Mouse (Mus musculus): ENCODE measurements around the gene Btn1a1. TPM values are rescaled to one million over a fixed set of nuclear protein-coding genes. Genes with fewer than 3 reads are reported as not detected.

The Btn1a1 gene
- polyA plus RNA-seq, 2 experiments = 0.31 TPM; not detected in 1

DNA sequence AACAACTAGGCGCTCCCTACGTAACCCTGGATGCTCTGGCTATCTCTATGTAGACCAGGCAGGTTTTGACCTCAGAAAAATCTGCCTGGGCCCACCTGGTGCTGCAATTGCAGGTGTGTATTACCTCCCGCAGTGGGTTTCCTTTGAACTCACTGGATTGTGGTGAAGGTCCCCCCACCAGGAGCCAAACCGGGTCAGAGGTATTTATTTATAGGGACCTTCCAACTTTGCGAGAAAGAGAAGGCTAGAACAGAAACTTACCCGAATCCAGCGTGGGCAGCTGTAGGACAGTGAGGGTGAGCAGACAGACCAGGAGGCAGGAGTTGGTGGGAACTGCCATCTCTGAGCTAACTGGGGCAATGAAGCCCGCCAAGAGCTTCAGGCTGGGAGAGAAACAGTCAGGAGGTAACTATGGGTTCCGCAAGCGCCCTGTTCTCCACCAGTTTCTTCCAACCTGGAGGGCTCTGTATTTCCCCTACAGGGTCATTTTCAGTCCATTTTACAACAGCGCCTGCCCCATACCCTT is 797 bp downstream of the Btn1a1 start:
- no peak for DNase-seq (ENCODE audit: low spot score)
- Histone ChIP-seq H3K4me3 (replicated peaks; ENCODE audit: low read length) (peak overlapping the region; percentile 51), H3K9ac (ENCODE audit: low read depth, low read length, severe bottlenecking) (peak overlapping the region; percentile 38; the same call in 1 of the 2 replicates), H3K27ac (replicated peaks; ENCODE audit: low read depth, low read length) (no peak overlapping the region), H3K4me1 (ENCODE audit: control insufficient read depth, insufficient read depth, low read length) (peaks cover 16% of the 10 kb centered on the region; the same call in 1 of the 2 replicates), H3K9me3 (ENCODE audit: control insufficient read depth, low read length) (no peaks in the 10 kb centered on the region), H3K4me2 (replicated peaks; ENCODE audit: low read depth, low read length, severe bottlenecking) (peak overlapping the region; percentile 61), H3K27me3 (ENCODE audit: control insufficient read depth, insufficient read depth, low read length) (no peaks in the 10 kb centered on the region), H3K36me3 (ENCODE audit: control insufficient read depth, insufficient read depth, low read length) (no peaks in the 10 kb centered on the region)
- TF ChIP-seq POLR2A (IDR thresholded peaks at IDR 0.05; ENCODE audit: borderline replicate concordance, extremely low read depth, insufficient read depth, insufficient read length) = no peak
- ATAC-seq (ENCODE audit: low FRiP score, low read depth) = no peak
- WGBS = 1% methylated on average over 11 of the region's 11 CpGs

GRCm38 (mm10) chr13:23464224-23464637 is 1.5 kb downstream of the Btn1a1 start:
- Histone ChIP-seq H3K9ac (ENCODE audit: low read depth, low read length, severe bottlenecking) (peak overlapping the region; percentile 57), H3K4me1 (ENCODE audit: control insufficient read depth, insufficient read depth, low read length) (peaks cover 17% of the 10 kb centered on the region; the same call in 1 of the 2 replicates), H3K36me3 (ENCODE audit: control insufficient read depth, insufficient read depth, low read length) (no peaks in the 10 kb centered on the region), H3K9me3 (ENCODE audit: control insufficient read depth, low read length) (no peaks in the 10 kb centered on the region), H3K4me3 (replicated peaks; ENCODE audit: low read length) (peak overlapping the region; percentile 51), H3K27ac (replicated peaks; ENCODE audit: low read depth, low read length) (no peak overlapping the region), H3K4me2 (replicated peaks; ENCODE audit: low read depth, low read length, severe bottlenecking) (peak overlapping the region; percentile 61), H3K27me3 (ENCODE audit: control insufficient read depth, insufficient read depth, low read length) (no peaks in the 10 kb centered on the region)
- under 1% methylated on average over 29 of the region's 29 CpGs for whole genome bisulfite sequencing
- DNase-seq (ENCODE audit: low spot score) = no peak
- no peak for ATAC-seq (ENCODE audit: low FRiP score, low read depth)
- TF ChIP-seq POLR2A (IDR thresholded peaks at IDR 0.05; ENCODE audit: borderline replicate concordance, extremely low read depth, insufficient read depth, insufficient read length) = no peak

- peak overlapping the region; percentile 61 for H3K4me2 ChIP-seq (replicated peaks; ENCODE audit: low read depth, low read length, severe bottlenecking)
- under 1% methylated on average over 21 of the region's 21 CpGs for WGBS
- peak; percentile 87 for DNase-seq (ENCODE audit: low spot score)
- H3K9me3 ChIP-seq (ENCODE audit: control insufficient read depth, low read length) = no peaks in the 10 kb centered on the region
- H3K4me1 ChIP-seq (ENCODE audit: control insufficient read depth, insufficient read depth, low read length) = peaks cover 17% of the 10 kb centered on the region; the same call in 1 of the 2 replicates
- H3K4me3 ChIP-seq (replicated peaks; ENCODE audit: low read length) = peak overlapping the region; percentile 51
- no peaks in the 10 kb centered on the region for H3K36me3 ChIP-seq (ENCODE audit: control insufficient read depth, insufficient read depth, low read length)
- no peak for TF ChIP-seq POLR2A (IDR thresholded peaks at IDR 0.05; ENCODE audit: borderline replicate concordance, extremely low read depth, insufficient read depth, insufficient read length)
- ATAC-seq (ENCODE audit: low FRiP score, low read depth) = peak; percentile 65
- H3K27me3 ChIP-seq (ENCODE audit: control insufficient read depth, insufficient read depth, low read length) = no peaks in the 10 kb centered on the region
- H3K27ac ChIP-seq (replicated peaks; ENCODE audit: low read depth, low read length) = no peak overlapping the region
- peak overlapping the region; percentile 57 for H3K9ac ChIP-seq (ENCODE audit: low read depth, low read length, severe bottlenecking)
Observed at GRCm38 (mm10) chr13:23463381-23464223, 2.1 kb downstream of the Btn1a1 start.

GRCm38 (mm10) chr13:23462669-23463068 is 3.0 kb downstream of the Btn1a1 start:
- no peak for DNase-seq (ENCODE audit: low spot score)
- no peak overlapping the region for H3K9ac ChIP-seq (ENCODE audit: low read depth, low read length, severe bottlenecking)
- H3K9me3 ChIP-seq (ENCODE audit: control insufficient read depth, low read length) = no peaks in the 10 kb centered on the region
- ATAC-seq (ENCODE audit: low FRiP score, low read depth) = no peak
- no peak overlapping the region for H3K4me2 ChIP-seq (replicated peaks; ENCODE audit: low read depth, low read length, severe bottlenecking)
- H3K27me3 ChIP-seq (ENCODE audit: control insufficient read depth, insufficient read depth, low read length) = no peaks in the 10 kb centered on the region
- H3K4me3 ChIP-seq (replicated peaks; ENCODE audit: low read length) = no peak overlapping the region
- H3K4me1 ChIP-seq (ENCODE audit: control insufficient read depth, insufficient read depth, low read length) = peaks cover 17% of the 10 kb centered on the region; the same call in 1 of the 2 replicates
- H3K27ac ChIP-seq (replicated peaks; ENCODE audit: low read depth, low read length) = no peak overlapping the region
- TF ChIP-seq POLR2A (IDR thresholded peaks at IDR 0.05; ENCODE audit: borderline replicate concordance, extremely low read depth, insufficient read depth, insufficient read length) = no peak
- H3K36me3 ChIP-seq (ENCODE audit: control insufficient read depth, insufficient read depth, low read length) = no peaks in the 10 kb centered on the region

DNA sequence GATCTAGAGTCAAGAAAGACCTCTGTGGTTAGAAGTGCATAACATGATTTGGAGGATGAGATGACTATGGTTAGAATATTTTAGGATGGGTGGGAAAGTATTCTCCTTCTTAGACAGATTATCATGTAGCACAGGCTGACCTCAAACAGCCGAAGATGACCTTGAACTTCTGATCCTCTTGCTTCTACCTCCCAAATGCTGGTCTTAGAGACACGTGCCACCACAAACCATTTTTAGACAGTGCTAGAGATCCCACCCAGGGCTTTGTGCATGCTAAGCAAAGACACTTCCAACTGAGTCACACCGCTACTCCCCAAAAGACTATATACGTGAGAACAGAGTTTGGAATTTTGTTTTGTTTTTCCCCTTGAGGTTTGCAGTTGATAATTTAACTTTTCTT is 3.6 kb downstream of the Btn1a1 start:
- no peak overlapping the region for H3K9ac ChIP-seq (ENCODE audit: low read depth, low read length, severe bottlenecking)
- no peak for ATAC-seq (ENCODE audit: low FRiP score, low read depth)
- no peak for DNase-seq (ENCODE audit: low spot score)
- 84% methylated on average over 4 of the region's 4 CpGs for WGBS
- no peaks in the 10 kb centered on the region for H3K36me3 ChIP-seq (ENCODE audit: control insufficient read depth, insufficient read depth, low read length)
- no peaks in the 10 kb centered on the region for H3K9me3 ChIP-seq (ENCODE audit: control insufficient read depth, low read length)
- H3K27me3 ChIP-seq (ENCODE audit: control insufficient read depth, insufficient read depth, low read length) = no peaks in the 10 kb centered on the region
- H3K4me3 ChIP-seq (replicated peaks; ENCODE audit: low read length) = no peak overlapping the region
- TF ChIP-seq POLR2A (IDR thresholded peaks at IDR 0.05; ENCODE audit: borderline replicate concordance, extremely low read depth, insufficient read depth, insufficient read length) = no peak
- no peak overlapping the region for H3K4me2 ChIP-seq (replicated peaks; ENCODE audit: low read depth, low read length, severe bottlenecking)
- H3K27ac ChIP-seq (replicated peaks; ENCODE audit: low read depth, low read length) = no peak overlapping the region
- peaks cover 17% of the 10 kb centered on the region; the same call in 1 of the 2 replicates for H3K4me1 ChIP-seq (ENCODE audit: control insufficient read depth, insufficient read depth, low read length)

Measured in limb, embryonic 14.5 days (tissue).